Mouse (Mus musculus) liver, adult 2 months (tissue): Measurements from ENCODE around the gene Rnase4.

Source experiments
- CTCF ChIP-seq: fragments of 200-500 bp; IDR thresholded peaks from 2 replicates; pipeline ENCODE4 v1.5.1; 2011; ENCODE audit warnings: low read depth, low read length, control low read depth
- POLR2A ChIP-seq: fragments of 200-500 bp; IDR thresholded peaks from 2 replicates; pipeline ENCODE4 v1.6.1; 2011; ENCODE audit warnings: low read length, control low read depth; ENCODE audit not compliant: insufficient read depth; ENCODE audit errors: extremely low read depth

- TF ChIP-seq CTCF (no peak), POLR2A (no peak)
Measured at GRCm38 (mm10) chr14:51093496-51093895, 2.6 kb downstream of the Rnase4 start.
